Mouse (Mus musculus): ENCODE data around the gene Phtf2.

DNA sequence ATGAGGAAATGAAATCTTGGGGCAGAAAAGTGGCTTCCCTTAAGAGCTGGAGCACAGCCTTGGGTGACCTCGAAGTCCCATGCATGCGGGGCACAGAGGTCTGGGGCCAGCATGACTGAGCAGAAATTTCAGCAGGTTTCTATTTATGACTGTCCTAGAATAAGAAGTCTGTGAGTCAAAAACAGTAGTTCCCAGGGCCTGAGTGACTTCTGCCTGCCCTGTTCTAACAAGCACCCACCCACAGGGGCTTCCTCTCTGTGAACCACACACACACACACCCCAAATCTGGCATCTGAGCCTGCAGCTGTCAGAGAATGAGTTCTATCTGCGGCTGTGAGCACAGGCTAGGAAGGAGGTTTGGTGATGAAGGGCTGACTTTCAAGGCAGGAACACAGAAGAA lies 132.4 kb downstream of the Phtf2 start:
- TF ChIP-seq CTCF (conservative IDR thresholded peaks at IDR 0.05; ENCODE audit: low read length): no peak
- TF ChIP-seq NANOG (IDR thresholded peaks at IDR 0.05; ENCODE audit: borderline replicate concordance, low read length): no peak
- TF ChIP-seq POU5F1 (IDR thresholded peaks at IDR 0.05; ENCODE audit: borderline replicate concordance, low read length): no peak

Measured in E14TG2a.4 (cell line).